Mouse (Mus musculus) heart, postnatal 0 days (tissue): ENCODE results near the gene Lmbrd1.

Experiments used
- CTCF ChIP-seq: IDR thresholded peaks from 2 replicates; pipeline ENCODE4 v1.5.1; 2016; ENCODE audit warnings: antibody characterized with exemption, control low read depth, low read depth
- EP300 ChIP-seq: IDR thresholded peaks from 2 replicates; pipeline ENCODE4 v1.6.1; 2016; ENCODE audit warnings: antibody characterized with exemption, low read depth

GRCm38 (mm10) chr1:24700241-24700640 lies 21.8 kb downstream of the Lmbrd1 start:
- TF ChIP-seq CTCF = no peak
- no peak for TF ChIP-seq EP300
